Mouse (Mus musculus) cerebral cortex, adult 2 months (tissue): ENCODE data around the gene Gm28363.

Experiments
- WGBS: fragments of 180-500 bp; shearing (Covaris S2); methylation state at CpG from one replicate; pipeline ENCODE4 v1.1.7; 2018; 5-methylcytosine and 5-hydroxymethylcytosine counted together

Gm28363 gene

DNA sequence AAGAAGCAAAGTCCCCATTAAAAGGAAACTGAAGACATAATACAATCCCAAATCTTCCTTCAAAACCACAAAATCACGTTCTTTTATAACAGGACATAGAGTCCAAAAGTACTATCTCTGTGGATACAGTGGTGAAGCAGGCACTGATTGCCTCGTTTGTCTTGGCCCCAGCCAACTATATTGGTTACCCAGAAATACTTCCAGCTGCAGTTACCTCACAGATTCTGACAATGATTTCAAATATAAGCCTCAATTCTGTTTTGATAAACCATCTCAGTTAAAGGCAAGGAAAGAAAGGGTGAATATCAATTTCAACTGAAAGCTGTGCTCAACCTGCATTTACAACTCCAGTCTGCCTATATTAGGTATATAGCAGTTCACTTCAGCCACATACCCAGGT is at the start of gene Gm28363:
TSS of gene Gm28363 (plus strand) at position 301 of the 400 bp plus-strand sequence.
- 59% methylated on average over 2 of the region's 2 CpGs for WGBS

- WGBS: 47% methylated on average over 1 of the region's 1 CpGs
Observed at GRCm38 (mm10) chr1:117650236-117650635, 46.7 kb upstream of the Gm28363 start.
